ENCODE assay signal across 8 mouse cellular contexts in genomic region chr10:123840061-123840751, GRCm38 (mm10).
DNase-seq lines count a peak whose midpoint lies in the region; ATAC-seq lines count a peak whose summit lies in the region.

No protein-coding gene starts in this region.

- no peaks in the 10 kb centered on the region for H3K27me3 ChIP-seq in neural tube, embryonic 15.5 days (replicated peaks)

- no peak overlapping the region for H3K27ac ChIP-seq in neural tube, embryonic 15.5 days (replicated peaks)

- peak overlapping the region; percentile 15 for H3K4me2 ChIP-seq in neural tube, embryonic 15.5 days

- H3K4me1 ChIP-seq in neural tube, embryonic 15.5 days: peaks cover 5% of the 10 kb centered on the region; the same call in 1 of the 2 replicates

- 38% methylated on average over 13 of the region's 13 CpGs for WGBS in neural tube, embryonic 15.5 days

- H3K4me3 ChIP-seq in neural tube, embryonic 15.5 days (replicated peaks): no peak overlapping the region

- no peaks in the 10 kb centered on the region for H3K36me3 ChIP-seq in neural tube, embryonic 15.5 days

- no peaks in the 10 kb centered on the region for H3K9me3 ChIP-seq in neural tube, embryonic 15.5 days (replicated peaks)

- no peak overlapping the region for H3K9ac ChIP-seq in neural tube, embryonic 15.5 days (replicated peaks)

- ATAC-seq in cerebellum, adult (ENCODE audit: insufficient number of reproducible peaks, low FRiP score, low TSS enrichment): peak; percentile 26; the same call in 1 of the 2 replicates
- no peak for ATAC-seq in neural tube, embryonic 15.5 days (ENCODE audit: low FRiP score)

- DNase-seq in cerebellum, adult 8-10 months: no peak
- DNase-seq in neural tube, embryonic 10.5 days (ENCODE audit: extremely low spot score, low spot score): no peak
- DNase-seq in left cerebral cortex, postnatal 25 days (ENCODE audit: low spot score in 2 of 2): peak; percentile 64 to 86
- no peak for DNase-seq in urinary bladder, postnatal 4 days (ENCODE audit: low spot score in 2 of 2)
- no peak for DNase-seq in ovary, postnatal 10 days (ENCODE audit: low spot score)
- no peak for DNase-seq in gastrocnemius, postnatal 36 days

- intact Hi-C loops in left cerebral cortex, postnatal 25 days (cut with DNase I): no loop called here
- intact Hi-C loops in gastrocnemius, postnatal 36 days (cut with DNase I): no loop called here

Comparison
In these comparisons a context has a peak if more than half of its experiments do, and no peak if none do; other contexts are left out.
1. DNase-seq: peak in left cerebral cortex, postnatal 25 days (2 of 2); none in cerebellum, adult 8-10 months (single experiment), neural tube, embryonic 10.5 days (single experiment), urinary bladder, postnatal 4 days (0 of 2), ovary, postnatal 10 days (single experiment) and gastrocnemius, postnatal 36 days (0 of 2).